Mouse (Mus musculus) adrenal gland, adult 18-20 months (tissue): ENCODE results near the gene A830031A19Rik. TPM values are rescaled to one million over a fixed set of nuclear protein-coding genes. Genes with fewer than 3 reads are reported as not detected.
A peak's percentile ranks its signal among the peaks of the same experiment; 100 is the strongest.

ENCODE experiments used
- DNase-seq, 2 experiments: peaks; one replicate each; pipeline ENCODE4 v3.0.0; 2021 to 2022; ENCODE audit warnings: low spot score in 2 of 2
- total RNA-seq, 2 experiments: library from RNA; stranded (reverse); gene quantifications; 1 replicate in 1 of 2; 2 replicates in 1 of 2; pipeline ENCODE4 v1.2.3; 2021

Gene A830031A19Rik
- total RNA-seq, 2 experiments from 2014 or later, result not detected

DNA sequence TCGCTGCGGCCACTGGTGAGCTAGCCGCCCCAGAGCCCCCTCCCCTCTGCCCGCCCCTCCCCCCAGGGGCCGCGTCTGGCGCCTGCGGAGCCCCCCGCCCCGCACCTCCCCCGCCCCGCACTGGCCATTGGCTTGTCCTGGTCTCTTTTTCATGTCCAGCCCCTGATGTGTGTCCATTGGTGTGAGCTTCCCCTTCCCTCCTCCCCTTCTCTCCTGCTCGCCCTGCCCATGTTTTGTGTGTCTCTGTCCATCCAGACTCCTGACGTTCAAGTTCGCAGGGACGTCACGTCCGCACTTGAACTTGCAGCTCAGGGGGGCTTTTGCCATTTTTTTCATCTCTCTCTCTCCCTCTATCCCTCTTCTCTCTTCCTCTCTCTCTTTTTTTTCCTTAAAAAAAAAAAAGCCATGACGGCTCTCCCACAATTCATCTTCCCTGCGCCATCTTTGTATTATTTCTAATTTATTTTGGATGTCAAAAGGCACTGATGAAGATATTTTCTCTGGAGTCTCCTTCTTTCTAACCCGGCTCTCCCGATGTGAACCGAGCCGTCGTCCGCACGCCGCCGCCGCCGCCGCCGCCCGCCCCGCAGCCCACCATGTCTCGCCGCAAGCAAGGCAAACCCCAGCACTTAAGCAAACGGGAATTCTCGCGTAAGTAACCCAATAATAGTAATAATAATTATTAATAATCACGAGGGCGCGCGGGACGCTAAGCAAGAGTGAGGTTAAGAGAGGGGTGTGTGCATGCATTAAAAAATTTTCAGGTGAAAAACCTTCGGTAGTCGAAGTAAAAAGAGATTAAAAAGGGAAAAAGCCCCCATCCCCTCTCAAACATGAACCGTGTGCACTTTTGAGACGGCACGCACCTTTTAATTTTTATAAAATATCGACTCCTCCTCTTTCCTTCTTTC is 3.2 kb upstream of the A830031A19Rik start, which contains the start of gene Bcl11a:
TSS of gene Bcl11a (plus strand) at position 262 of the 911 bp plus-strand sequence.
- DNase-seq, result peak; percentile 28 to 41

DNA sequence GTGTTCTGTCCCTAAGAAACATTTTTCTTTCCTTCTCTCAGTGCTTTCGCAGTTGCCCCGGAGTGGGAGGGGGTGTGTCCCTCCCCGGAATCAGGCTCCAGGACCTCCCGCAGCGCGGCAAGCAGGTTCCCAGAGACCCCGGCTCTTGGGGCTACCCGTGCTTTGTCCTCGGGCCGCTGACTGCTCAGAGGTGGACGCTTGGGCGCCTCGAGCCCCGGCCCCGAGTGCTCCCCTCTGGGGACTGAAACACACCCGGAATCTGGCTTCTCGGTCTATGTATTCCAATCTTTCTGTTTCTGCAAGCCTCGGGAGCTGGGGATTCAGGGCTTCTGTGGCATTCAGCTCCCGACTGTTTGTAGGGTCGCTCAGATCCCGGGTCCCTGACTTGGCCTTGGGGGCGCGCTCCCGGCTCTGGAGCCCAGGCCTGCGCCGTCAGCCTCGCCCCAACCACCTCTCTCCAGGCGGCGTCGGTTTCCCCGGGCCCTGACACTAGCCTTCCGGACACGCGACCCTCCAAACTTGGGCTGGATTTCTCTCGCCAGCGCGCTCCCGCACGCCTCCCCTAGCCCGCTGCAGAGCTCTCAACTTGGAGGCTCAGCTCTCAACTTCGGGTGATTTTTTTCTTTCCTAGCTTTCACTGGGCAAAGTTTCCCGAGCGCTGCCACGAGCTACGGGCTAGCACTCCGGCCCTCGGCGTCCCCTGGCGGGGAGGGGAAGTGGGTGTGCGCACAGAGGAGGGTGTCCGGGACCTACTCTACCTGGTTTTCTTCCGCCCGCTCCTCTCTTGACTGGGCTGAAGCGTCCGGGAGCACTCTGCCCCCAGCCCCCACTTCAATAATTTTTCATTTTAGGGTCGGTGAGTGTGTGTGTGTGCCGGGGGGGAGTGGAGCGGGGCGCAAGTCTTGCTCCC is 2.2 kb upstream of the A830031A19Rik start:
- peak; percentile 38 to 55 for DNase-seq

DNA sequence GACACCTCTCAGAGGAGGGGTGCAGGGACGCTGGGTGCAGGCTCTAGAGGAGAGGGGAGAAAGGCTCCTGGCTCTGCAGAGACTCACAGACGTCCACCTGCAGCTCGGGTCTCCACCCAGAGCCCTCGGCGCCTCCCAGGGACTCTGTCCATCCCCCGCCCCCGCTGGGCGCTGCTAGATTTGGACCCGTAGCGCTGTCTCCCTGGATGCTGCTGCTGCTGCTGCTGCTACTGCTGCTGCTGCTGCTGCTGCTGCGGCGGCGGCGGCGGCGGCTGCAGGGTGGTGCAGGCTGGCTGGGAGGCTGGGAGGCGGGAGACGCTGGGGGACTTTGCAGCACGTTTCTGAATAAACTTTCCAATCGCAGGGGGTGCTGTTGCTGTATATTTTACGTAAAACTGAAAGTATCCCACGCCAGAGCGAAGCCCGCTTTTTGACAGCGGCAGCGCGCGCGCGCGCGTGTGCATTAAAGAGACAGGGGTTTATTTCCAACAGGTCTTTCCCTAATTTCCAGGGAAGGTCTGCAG is 1.3 kb upstream of the A830031A19Rik start:
- peak; percentile 31 to 33 for DNase-seq

DNA sequence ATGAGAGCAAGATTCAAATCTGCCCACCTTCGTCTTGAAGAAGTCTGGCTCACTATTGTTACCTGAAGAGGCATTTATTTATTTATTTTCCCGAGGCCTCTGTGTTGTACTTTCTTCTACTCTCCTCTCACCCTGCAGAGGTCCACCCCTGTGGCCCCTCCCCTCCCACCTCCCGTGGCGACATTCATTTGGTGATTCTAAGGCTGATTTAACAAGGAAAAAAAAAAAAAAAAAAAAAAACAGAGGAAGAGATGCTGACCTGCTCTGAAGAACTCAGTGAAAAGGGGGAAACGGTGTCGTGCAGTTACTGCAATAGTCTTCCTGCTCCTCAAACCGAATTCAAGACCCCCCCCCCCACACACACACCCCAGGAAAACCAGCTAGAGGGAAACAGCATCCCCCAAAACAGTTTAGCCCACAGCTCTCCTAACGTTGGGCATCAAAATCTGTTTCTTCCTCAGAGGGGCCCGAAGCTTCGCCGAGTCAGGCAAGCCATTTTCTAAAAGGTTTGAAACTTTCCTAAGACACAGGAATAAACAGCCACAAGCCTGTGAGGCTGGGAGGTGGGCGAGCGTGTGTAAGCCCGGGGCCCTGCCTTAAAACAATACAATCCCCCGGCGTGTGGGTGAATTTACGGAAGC is 752 bp upstream of the A830031A19Rik start:
- no peak for DNase-seq

DNA sequence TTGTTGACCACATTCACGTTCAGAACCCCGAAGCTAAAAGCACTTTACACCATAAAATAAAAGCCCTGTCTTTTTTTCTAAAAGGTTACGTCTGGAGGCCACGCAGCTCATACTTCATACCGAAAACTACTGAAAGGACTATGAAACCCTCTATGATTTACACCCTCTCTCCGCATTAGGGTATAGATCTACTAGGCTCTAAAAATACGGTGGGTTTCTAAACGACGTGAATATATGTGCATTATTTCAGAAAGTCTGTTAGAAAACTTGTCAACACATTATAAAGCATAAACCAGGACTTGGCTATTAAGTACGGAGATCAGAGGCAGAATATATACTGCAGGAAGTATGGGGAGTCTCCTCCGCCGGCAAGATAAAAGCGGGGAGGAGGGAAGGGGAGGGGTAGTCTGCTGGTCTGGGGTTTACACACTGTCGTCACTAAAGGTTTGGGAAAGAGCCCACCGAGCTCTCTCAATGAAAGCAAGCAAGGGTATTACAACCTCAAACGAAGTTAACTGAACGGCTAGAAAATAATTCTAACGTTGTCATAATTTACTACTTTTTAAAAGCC is 748 bp downstream of the A830031A19Rik start:
- DNase-seq, result no peak

DNA sequence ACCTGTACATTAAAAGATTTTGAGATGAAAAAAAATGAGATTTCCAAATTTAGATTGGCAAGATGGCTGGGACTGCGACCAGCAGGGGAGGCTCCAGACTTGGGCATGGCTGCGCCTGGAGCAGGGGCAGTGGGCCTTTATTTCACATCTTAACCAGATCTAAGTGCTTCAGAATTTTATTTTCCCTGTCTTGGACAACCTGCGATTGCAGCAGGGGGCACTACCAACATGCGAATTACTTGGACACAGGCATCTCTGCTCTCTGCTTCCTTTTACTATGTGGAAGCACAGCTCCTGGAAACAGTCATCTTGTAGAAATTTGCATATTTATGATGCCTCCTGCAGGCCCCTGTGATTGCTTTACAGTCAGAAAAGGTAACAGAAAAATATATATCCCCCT is 9.5 kb downstream of the A830031A19Rik start:
- DNase-seq, result no peak

DNA sequence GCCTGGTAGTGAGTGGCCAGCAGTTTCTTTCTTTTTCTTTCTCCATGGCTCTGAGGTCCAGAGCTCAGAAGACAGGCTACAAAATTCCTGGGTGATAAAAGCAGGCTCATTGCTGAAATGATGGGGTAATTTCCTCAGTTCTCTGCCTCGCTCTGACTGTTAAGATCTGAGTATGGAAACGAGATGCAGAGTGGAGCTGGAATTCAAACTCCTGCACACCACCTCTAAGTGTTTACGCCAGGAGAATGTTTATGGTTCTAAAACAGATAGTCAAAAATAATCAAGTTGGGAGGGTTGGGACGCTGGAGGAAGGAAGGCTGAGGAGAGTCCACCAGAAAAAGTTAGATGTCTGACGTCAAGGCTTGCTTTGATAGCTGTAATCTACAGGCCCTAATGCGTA is 10.6 kb downstream of the A830031A19Rik start:
- no peak for DNase-seq

DNA sequence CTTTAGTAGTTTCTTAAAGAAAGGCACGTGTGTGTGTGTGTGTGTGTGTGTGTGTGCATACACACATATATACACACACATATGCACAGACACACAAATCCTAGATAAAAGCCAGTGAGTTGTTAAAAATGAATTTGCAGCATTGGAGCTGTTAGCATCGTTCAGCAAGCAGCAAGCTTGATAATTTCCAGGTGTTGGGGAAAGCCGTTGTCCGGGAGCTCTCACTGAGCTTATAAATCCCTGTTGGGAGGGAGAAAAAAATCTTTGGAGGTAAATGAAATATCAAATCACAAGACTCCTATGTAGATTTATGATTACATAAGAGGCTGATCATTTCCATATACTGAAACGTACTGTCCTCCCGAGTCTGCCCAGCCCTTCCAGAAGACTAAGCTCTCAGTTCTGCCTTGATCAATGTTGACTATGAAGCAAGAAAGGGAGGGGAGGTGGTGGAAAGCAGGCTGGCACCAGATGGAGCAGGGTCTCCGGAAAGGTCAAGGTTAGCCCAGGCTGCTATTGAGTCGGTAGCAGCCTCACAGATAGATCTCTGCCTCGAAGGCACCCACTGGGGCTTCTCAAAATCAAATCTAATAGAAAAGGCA is 12.3 kb downstream of the A830031A19Rik start:
- no peak for DNase-seq

DNA sequence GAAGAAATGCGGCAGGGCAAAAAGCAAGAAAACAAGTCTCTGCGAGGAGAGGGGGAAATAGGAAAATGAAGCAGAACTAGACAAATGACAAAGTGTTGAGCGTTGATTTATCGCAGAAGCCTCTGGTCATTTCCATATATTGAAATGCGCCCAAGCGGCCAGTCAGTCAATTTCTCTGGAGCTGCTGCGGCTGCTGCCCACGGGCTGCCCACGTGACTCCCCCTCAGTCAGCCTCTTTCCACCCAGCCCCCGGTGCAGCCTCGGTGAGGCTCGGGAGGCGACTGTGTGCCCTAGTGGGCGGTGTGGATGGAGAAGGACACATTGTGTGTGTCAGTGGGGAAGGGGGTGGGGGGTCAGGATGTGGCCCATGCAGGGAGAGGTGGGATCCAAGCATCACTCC is 13.0 kb downstream of the A830031A19Rik start:
- DNase-seq, result no peak

DNA sequence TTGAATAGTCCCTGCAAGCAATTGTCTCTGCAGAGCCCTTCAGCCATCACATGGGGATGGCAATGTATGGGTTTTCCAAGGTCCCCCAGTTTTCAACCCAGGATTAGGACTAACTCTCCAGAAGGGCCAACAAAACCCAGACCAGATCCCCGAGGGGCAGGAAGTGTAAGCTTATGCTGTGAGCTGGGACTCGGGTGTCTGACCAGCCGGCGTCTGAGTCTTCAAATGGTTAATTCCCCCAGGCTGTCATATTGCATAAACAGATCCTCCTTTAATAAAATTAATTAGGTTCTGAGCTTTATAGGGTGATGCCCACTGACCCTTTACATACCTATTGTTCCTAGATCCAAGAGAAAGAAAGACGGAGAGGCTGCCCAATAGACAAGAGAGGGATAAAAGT is 14.4 kb downstream of the A830031A19Rik start:
- DNase-seq, result no peak

DNA sequence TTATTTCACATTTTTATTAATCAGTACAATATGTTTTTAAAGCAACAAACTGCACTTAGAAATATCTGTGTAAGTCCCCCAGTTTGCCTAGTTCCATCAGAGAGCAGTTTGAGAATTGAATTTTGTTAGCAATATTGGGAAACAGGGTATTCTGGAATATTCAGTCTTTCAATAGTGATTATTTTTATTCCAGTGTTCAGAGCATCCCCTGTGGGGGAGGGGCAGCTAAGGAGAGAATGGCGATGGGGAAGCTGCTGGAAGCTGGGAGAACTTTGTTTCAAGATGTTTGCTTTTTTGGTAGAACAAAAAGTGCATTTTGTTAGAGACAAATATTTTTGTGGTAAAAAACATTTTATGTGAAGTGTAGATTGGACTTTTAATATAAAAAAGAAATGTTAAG is 15.7 kb downstream of the A830031A19Rik start:
- DNase-seq, result no peak

DNA sequence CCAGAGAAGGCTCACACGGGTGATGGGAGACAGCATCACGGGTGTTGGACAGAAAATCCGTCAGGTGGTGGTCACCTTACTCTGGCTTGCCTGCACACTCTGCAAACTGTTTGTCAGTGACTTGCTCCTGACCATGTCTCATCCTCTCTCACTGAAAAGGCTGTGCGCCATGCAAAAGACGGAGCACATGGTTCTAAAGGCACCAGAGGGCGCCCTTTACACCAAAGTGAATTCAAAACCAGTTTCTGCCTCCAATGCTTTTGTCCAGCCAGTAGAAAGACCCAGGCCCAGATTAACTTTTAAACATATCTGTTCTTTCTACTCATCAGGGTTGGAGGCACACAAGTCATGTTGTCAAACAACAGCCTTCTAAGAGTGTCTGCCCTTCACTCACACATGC is 22.0 kb downstream of the A830031A19Rik start:
- no peak for DNase-seq

DNA sequence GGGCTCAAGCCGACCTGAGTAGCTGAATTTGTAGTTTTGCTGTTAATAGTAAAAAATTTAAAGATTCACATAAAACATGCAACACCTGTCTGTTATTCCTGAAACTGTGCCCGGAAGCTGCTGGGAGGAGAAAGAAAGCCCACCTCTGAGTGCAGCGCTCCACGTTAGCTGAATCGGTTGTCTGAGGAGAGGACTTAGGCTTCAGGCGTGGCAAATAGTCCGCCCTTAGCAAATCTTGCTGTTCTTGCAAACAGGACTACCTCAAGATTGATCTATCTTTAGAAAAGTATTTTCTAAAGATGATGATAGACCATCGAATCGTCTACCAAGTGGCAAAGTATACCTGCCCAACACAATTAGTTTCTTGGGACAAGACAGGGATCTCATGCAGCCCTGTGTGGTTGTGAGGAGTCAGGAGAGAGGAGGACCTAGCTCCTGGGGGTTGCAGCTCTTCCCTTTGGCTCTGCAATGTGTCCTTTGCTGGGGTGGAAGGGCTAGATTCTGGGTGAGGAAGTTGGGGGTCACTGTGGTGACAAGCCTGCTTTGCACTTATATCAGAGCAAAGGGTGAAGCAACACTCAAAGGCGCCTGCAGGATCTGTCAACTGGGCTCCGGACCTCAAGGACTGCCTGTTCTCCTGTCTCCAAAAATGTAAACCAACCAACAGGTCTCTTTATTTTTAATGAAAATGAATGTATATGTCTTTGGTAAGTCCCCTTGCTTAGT is 24.7 kb downstream of the A830031A19Rik start:
- DNase-seq, result no peak

DNA sequence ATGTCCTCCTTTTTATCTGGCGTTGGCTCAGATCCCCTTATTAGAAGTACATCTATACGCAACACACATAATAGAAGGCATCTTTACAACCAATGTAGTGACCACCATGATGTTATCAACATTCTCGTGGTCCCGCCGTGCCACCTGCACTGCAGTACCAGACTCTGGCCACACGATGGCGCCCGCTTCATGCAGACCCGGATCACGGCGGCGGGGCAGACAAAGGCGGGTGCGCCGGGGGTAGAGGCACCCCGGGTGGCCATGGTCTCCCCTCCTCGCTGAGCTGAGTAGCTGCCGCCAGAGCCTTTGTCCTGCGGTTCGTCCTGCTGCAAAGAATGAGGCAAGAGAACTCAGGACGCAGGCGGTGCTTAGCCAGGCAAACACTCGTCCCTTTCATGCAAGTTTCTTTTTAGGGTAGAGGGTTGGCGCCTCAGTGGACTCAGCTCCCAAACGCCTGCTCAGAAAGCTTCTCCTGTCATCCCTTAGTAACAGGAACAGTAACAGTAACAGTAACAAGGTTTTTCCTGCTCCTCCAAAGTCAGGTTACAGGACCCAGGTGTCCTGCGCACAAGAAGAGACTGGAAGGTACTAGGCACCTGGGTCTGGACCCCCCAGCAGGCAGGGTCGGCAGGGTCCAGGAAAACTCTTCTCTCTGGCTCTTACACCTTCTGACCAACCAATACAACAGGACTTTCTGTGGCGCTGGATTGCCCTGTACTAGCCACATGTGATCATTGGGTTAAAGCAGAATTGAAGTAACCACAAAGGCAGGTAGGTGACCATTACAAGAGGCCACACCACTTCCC is 25.4 kb downstream of the A830031A19Rik start:
- DNase-seq, result peak; percentile 80 to 81

DNA sequence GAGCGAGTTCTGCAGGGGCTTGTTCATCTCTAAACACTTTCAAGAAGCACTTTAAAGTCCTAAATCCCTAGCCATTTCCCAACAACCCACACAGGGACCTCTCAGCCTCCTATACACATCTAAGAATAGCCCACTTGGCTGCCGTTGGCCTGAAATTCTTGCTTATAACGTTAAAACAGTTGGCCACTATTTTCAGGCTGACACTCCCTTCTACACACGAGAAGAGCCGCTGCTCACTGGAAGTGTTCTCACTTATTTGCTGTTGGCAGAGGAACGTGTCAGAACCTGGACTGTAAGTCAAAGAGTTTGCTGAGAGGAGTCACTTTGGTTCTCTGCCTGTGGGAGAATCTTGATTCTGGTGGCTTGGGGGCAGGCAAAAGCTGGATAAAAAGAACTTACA is 30.8 kb downstream of the A830031A19Rik start:
- DNase-seq, result no peak

DNA sequence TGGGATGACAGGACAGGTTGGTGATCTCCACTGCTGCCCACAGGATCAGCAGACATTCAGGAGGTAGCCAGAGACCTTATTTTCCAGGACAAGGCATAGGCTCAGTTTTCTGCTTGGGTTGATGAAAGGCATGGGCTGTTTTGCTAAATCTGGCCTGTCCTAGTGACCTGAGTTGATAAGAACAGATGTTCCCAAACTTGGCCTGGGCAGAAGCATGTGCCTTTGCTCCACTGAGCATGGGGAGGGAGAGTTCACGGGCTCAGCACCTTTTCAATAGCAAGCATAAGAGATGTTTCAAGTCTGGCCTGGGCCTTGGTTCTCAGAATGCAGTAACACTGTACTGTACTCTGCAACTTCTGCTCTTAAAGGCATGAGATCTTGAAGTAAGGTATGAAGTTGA is 54.1 kb downstream of the A830031A19Rik start:
- no peak for DNase-seq

DNA sequence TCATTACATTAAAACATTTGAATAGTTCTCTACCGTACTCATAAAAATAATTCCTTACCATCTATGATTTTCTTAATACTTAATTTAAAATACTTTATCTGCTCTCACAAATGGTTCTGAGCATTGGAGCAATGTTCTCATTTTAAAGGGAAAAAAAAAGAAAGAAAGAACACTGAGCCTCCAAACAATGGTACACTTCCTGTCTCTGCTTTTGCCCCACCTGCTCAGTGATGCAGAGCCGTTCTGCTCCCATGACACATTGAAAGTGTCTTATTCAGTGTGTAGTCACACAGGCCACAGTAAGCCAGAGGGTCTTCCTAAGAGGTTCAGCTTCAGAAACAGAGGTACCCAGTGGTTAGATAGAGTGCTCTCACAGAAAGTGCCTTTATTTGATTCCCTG is 56.1 kb downstream of the A830031A19Rik start:
- no peak for DNase-seq

DNA sequence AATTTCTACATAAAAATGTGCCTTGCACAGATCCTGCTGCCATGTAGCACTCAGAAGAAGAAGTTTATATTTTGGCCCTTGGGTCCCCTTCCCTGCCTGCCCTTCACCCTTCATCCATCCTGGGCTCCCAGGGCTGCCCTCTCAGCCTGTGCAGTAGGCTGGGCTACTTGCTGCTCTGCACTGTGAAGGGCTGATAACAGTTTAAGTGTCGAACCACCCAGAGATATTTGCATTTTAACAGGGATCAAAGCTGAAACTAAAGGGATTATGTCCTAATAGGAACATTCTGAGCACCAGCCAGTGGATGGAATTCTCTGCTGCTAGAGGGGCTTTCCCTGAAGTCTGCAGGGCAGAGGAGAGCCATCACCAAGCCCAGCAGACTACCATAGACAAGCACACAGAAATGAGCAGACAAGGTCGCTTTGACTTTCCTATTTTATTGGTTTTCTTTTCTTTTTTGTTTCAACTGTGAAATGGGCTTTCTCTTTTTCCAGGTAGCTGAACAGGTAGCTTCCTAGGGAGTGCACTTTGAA is 58.1 kb downstream of the A830031A19Rik start:
- DNase-seq, result no peak

DNA sequence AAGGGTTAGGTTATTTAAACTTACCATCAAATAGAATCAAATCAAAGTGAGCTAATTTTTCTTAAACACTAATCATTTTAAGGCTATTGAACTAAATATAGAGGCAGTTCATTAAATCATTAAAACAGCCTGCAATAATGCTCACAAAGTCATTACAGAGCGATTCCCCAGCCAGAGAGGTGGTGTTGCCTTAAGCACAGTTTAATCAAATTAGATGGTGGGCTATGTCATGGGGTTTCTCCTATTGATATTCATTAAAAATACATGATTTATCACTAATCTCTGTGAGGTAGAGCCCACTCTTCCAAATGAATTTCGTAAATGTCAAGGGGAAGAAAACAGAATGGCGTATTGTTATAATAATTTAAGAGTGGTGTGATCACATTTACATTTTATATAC is 58.8 kb downstream of the A830031A19Rik start:
- no peak for DNase-seq
